Mouse (Mus musculus) hindbrain, postnatal 0 days (tissue): ENCODE measurements around the gene Med31. TPM values are rescaled to one million over a fixed set of nuclear protein-coding genes. Genes with fewer than 3 reads are reported as not detected.

Source experiments
- ATAC-seq: fragments of 200-750 bp; cut with Nextera tagmentation; 2 replicates; pipeline ENCODE4 v1.8.0; 2017; ENCODE audit warnings: mild to moderate bottlenecking, moderate TSS enrichment, moderate library complexity
- DNase-seq: peaks from one replicate; pipeline ENCODE4 v3.0.0-alpha.2; 2015; ENCODE audit warnings: low spot score
- H3K27ac ChIP-seq: fragments of 300-500 bp; sonication (generic); 2 replicates; pipeline ENCODE4 v1.5.1; 2014; ENCODE audit warnings: mild to moderate bottlenecking
- H3K27me3 ChIP-seq: fragments of 300-500 bp; sonication (generic); 2 replicates; pipeline ENCODE4 v1.6.1; 2014; ENCODE audit warnings: low read length, mixed read lengths; ENCODE audit not compliant: insufficient read depth
- H3K36me3 ChIP-seq: fragments of 300-500 bp; sonication (generic); 2 replicates; pipeline ENCODE4 v1.6.1; 2014; ENCODE audit warnings: low read length, mixed read lengths; ENCODE audit not compliant: insufficient read depth
- H3K4me1 ChIP-seq: fragments of 300-500 bp; sonication (generic); 2 replicates; pipeline ENCODE4 v1.6.1; 2014; ENCODE audit warnings: antibody characterized with exemption, low read length, mixed read lengths; ENCODE audit not compliant: insufficient read depth
- H3K4me2 ChIP-seq: fragments of 300-500 bp; sonication (generic); 2 replicates; pipeline ENCODE4 v1.6.1; 2014; ENCODE audit warnings: low read depth, mild to moderate bottlenecking, low read length, moderate library complexity, mixed read lengths
- H3K4me3 ChIP-seq: fragments of 300-500 bp; sonication (generic); 2 replicates; pipeline ENCODE4 v1.5.1; 2014; ENCODE audit warnings: low read length
- H3K9ac ChIP-seq: fragments of 300-500 bp; sonication (generic); replicated peaks from 2 replicates; pipeline ENCODE4 v1.6.1; 2014; ENCODE audit warnings: mild to moderate bottlenecking, low read length, moderate library complexity, mixed read lengths
- H3K9me3 ChIP-seq: fragments of 300-500 bp; sonication (generic); 2 replicates; pipeline ENCODE4 v1.6.1; 2016; ENCODE audit warnings: low read length, mixed read lengths
- CTCF ChIP-seq: IDR thresholded peaks from 2 replicates; pipeline ENCODE4 v1.5.1; 2016; ENCODE audit warnings: antibody characterized with exemption, control low read depth, low read depth
- WGBS: fragments of 180-500 bp; shearing (Covaris S2); extraction: QIAGEN DNeasy Blood & Tissue Kit; methylation state at CpG from one replicate; pipeline ENCODE4 v1.1.7; 2014; 5-methylcytosine and 5-hydroxymethylcytosine counted together
- polyA plus RNA-seq: library from polyadenylated mRNA; unstranded; fragments of >200 nt; fragmentation: Nextera tagmentation; extraction: Ambion mirVana; gene quantifications from 2 replicates; pipeline ENCODE4 v1.2.1, GENCODE M21; 2015
- total RNA-seq: library from RNA; depleted of rRNA; stranded (reverse); fragments of >200 nt; gene quantifications from 2 replicates; pipeline ENCODE4 v1.2.3, GENCODE M21; 2014; rRNA removed

Med31 gene
- total and polyA plus RNA-seq, 2 experiments from 2014 or later = 20.3 to 39.5 TPM

GRCm38 (mm10) chr11:72163198-72163597, 52.2 kb downstream of the Med31 start:
- Histone ChIP-seq H3K36me3 (peaks cover 54% of the 10 kb centered on the region), H3K4me2 (no peak overlapping the region), H3K9ac (no peak overlapping the region), H3K27ac (no peak overlapping the region), H3K4me3 (no peak overlapping the region), H3K4me1 (no peaks in the 10 kb centered on the region), H3K27me3 (no peaks in the 10 kb centered on the region), H3K9me3 (no peaks in the 10 kb centered on the region)
- ATAC-seq (no peak), DNase-seq (no peak)
- TF ChIP-seq CTCF = no peak
- 98% methylated on average over 2 of the region's 2 CpGs for WGBS

Other genes starting within 250 kb of the Med31 start
- gene Aipl1, start 178.1 kb downstream of the Med31 start, total RNA-seq = 0.07 TPM in 1 of 2 replicates, not detected in the other
- gene Aipl1, start 178.1 kb downstream of the Med31 start, polyA plus RNA-seq = 0.34 and 0.42 TPM in 2 replicates
- 18.7 and 22.8 TPM in 2 replicates for gene Pimreg, start 173.6 kb downstream of the Med31 start, total RNA-seq
- 23.9 and 27.8 TPM in 2 replicates for gene Pimreg, start 173.6 kb downstream of the Med31 start, polyA plus RNA-seq
- 25.1 and 26.3 TPM in 2 replicates for gene Pitpnm3, start 79.8 kb downstream of the Med31 start, total RNA-seq
- 5.8 and 6.1 TPM in 2 replicates for gene Pitpnm3, start 79.8 kb downstream of the Med31 start, polyA plus RNA-seq
- gene Gm43951, start 8.8 kb downstream of the Med31 start, total RNA-seq = 1.7 and 1.8 TPM in 2 replicates
- 1.2 and 1.4 TPM in 2 replicates for gene Gm43951, start 8.8 kb downstream of the Med31 start, polyA plus RNA-seq
- 12.0 and 14.4 TPM in 2 replicates for gene 4933427D14Rik, start 8.1 kb downstream of the Med31 start, total RNA-seq
- gene 4933427D14Rik, start 8.1 kb downstream of the Med31 start, polyA plus RNA-seq = 17.0 and 17.2 TPM in 2 replicates
- 46.6 and 51.2 TPM in 2 replicates for gene Txndc17, start 8.0 kb downstream of the Med31 start, total RNA-seq
- gene Txndc17, start 8.0 kb downstream of the Med31 start, polyA plus RNA-seq = 161 and 162 TPM in 2 replicates
- 5.7 and 8.1 TPM in 2 replicates for gene Slc13a5, start 51.6 kb upstream of the Med31 start, total RNA-seq
- gene Slc13a5, start 51.6 kb upstream of the Med31 start, polyA plus RNA-seq = 6.8 and 7.5 TPM in 2 replicates
- gene Xaf1, start 86.0 kb upstream of the Med31 start, total RNA-seq = 0.47 and 4.5 TPM in 2 replicates
- 5.5 and 10.0 TPM in 2 replicates for gene Xaf1, start 86.0 kb upstream of the Med31 start, polyA plus RNA-seq
- 0.42 TPM in 1 of 2 replicates, not detected in the other for gene Fbxo39, start 98.9 kb upstream of the Med31 start, total RNA-seq
- not detected in 2 replicates for gene Fbxo39, start 98.9 kb upstream of the Med31 start, polyA plus RNA-seq
- gene Tekt1, start 146.8 kb upstream of the Med31 start, total RNA-seq = 2.3 and 5.1 TPM in 2 replicates
- 8.3 and 9.0 TPM in 2 replicates for gene Tekt1, start 146.8 kb upstream of the Med31 start, polyA plus RNA-seq
- 13.0 and 19.1 TPM in 2 replicates for gene Smtnl2, start 196.1 kb upstream of the Med31 start, total RNA-seq
- 8.7 and 9.7 TPM in 2 replicates for gene Smtnl2, start 196.1 kb upstream of the Med31 start, polyA plus RNA-seq
- not detected in 2 replicates for gene Ggt6, start 219.9 kb upstream of the Med31 start, total RNA-seq
- not detected in 2 replicates for gene Ggt6, start 219.9 kb upstream of the Med31 start, polyA plus RNA-seq
- 28.0 and 36.1 TPM in 2 replicates for gene Mybbp1a, start 225.8 kb upstream of the Med31 start, total RNA-seq
- 61.5 and 68.7 TPM in 2 replicates for gene Mybbp1a, start 225.8 kb upstream of the Med31 start, polyA plus RNA-seq